Mouse (Mus musculus): ENCODE measurements around the gene Snx29. TPM values are rescaled to one million over a fixed set of nuclear protein-coding genes. Genes with fewer than 3 reads are reported as not detected.

Snx29 gene
- polyA plus RNA-seq, 1 experiment, result 1.1 TPM

DNA sequence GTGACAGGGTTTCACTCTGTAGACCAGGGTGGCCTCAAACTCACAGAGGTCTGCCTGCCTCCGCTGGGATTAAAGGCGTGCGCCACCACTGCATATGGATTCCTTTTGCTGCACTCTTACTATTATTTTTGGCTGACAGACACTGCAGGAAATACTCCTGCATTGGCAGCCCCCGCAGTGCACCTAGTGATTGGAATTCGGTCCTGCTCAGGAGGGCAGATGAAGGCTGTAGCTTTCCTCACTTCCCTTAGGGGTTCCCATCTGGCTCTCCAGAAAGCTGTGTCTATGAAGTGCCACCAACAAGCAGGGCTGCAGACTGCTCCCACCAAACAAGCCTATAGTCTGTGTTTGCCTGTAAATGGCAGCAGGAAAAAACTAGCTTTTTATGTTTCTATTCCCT lies 215.0 kb downstream of the Snx29 start:
- Histone ChIP-seq H3K9me3 (ENCODE audit: control insufficient read depth, low read length) (no peaks in the 10 kb centered on the region), H3K4me1 (ENCODE audit: control insufficient read depth) (peaks cover 7% of the 10 kb centered on the region; the same call in 1 of the 2 replicates), H3K27me3 (ENCODE audit: control insufficient read depth) (no peaks in the 10 kb centered on the region), H3K36me3 (ENCODE audit: control insufficient read depth) (no peaks in the 10 kb centered on the region), H3K4me3 (replicated peaks) (no peak overlapping the region)
- no peak for TF ChIP-seq GATA1 (IDR thresholded peaks at IDR 0.05; ENCODE audit: low read length)
- no peak for TF ChIP-seq TAL1 (IDR thresholded peaks at IDR 0.05; ENCODE audit: low read length)

DNA sequence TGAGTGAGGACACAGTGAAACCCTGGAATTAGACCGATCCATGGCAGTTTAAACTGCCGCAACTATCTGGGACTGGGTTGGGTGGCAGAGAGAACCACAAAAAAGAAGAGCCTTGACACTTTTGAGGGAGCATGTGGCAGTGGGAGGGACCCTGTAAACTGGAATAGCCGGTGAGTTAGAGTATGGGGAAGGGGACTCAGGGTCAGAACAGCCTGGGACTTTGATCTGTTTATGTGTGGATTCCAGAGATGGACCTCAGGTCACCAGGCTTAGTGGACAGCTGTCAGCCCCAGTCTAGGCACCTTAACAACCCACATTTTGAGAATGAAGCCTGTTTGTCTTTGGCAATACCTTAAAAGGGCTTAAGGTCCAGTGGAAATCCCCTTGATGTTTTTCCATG lies 215.5 kb downstream of the Snx29 start:
- H3K4me3 ChIP-seq (replicated peaks), result no peak overlapping the region
- no peaks in the 10 kb centered on the region for H3K36me3 ChIP-seq (ENCODE audit: control insufficient read depth)
- H3K27me3 ChIP-seq (ENCODE audit: control insufficient read depth), result no peaks in the 10 kb centered on the region
- no peak for TF ChIP-seq GATA1 (IDR thresholded peaks at IDR 0.05; ENCODE audit: low read length)
- no peak for TF ChIP-seq TAL1 (IDR thresholded peaks at IDR 0.05; ENCODE audit: low read length)
- no peaks in the 10 kb centered on the region for H3K9me3 ChIP-seq (ENCODE audit: control insufficient read depth, low read length)
- peaks cover 7% of the 10 kb centered on the region; the same call in 1 of the 2 replicates for H3K4me1 ChIP-seq (ENCODE audit: control insufficient read depth)

DNA sequence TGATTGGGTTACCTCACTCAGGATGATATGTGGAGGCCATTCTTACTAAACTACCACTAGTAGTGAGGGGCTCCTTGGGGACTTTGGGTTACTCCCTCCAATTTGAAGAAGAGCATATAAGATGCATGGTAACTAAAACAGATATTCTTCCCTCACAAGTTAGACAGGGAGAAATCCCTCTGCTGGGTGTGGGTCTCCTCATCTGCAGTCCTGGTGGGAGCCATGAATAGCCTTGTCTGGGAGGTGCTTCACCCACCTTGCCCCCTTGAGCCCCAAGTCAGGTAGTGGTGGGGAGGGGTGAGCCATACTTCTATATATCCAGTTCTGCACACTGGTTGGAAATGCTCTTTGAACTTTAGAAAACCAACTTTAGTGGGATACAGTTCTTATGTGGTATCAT lies 218.3 kb downstream of the Snx29 start:
- no peaks in the 10 kb centered on the region for H3K9me3 ChIP-seq (ENCODE audit: control insufficient read depth, low read length)
- no peaks in the 10 kb centered on the region for H3K27me3 ChIP-seq (ENCODE audit: control insufficient read depth)
- H3K4me1 ChIP-seq (ENCODE audit: control insufficient read depth), result peaks cover 7% of the 10 kb centered on the region; the same call in 1 of the 2 replicates
- TF ChIP-seq GATA1 (IDR thresholded peaks at IDR 0.05; ENCODE audit: low read length), result no peak
- TF ChIP-seq TAL1 (IDR thresholded peaks at IDR 0.05; ENCODE audit: low read length), result no peak
- H3K4me3 ChIP-seq (replicated peaks), result no peak overlapping the region
- no peaks in the 10 kb centered on the region for H3K36me3 ChIP-seq (ENCODE audit: control insufficient read depth)

DNA sequence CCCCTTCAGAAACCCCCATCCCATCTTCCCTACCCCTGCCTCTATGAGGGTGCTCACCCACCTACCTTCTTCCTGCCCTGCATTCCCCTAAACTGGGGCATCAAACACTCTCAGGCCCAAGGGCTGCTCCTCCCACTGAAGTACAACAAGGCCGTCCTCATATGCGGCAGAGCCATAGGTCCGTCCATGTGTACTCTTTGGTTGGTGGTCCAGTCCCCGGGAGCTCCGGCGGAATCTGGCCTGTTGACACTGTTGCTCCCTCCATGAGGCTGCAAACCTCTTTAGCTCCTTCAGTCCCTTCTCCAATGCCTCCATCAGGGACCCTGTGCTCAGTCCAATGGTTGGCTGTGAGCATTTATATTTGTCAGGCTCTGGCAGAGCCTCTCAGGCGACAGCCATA lies 219.1 kb downstream of the Snx29 start:
- H3K27me3 ChIP-seq (ENCODE audit: control insufficient read depth), result no peaks in the 10 kb centered on the region
- H3K9me3 ChIP-seq (ENCODE audit: control insufficient read depth, low read length), result no peaks in the 10 kb centered on the region
- H3K4me3 ChIP-seq (replicated peaks), result no peak overlapping the region
- H3K36me3 ChIP-seq (ENCODE audit: control insufficient read depth), result no peaks in the 10 kb centered on the region
- TF ChIP-seq GATA1 (IDR thresholded peaks at IDR 0.05; ENCODE audit: low read length) (no peak), TAL1 (IDR thresholded peaks at IDR 0.05; ENCODE audit: low read length) (no peak)
- peaks cover 7% of the 10 kb centered on the region; the same call in 1 of the 2 replicates for H3K4me1 ChIP-seq (ENCODE audit: control insufficient read depth)

DNA sequence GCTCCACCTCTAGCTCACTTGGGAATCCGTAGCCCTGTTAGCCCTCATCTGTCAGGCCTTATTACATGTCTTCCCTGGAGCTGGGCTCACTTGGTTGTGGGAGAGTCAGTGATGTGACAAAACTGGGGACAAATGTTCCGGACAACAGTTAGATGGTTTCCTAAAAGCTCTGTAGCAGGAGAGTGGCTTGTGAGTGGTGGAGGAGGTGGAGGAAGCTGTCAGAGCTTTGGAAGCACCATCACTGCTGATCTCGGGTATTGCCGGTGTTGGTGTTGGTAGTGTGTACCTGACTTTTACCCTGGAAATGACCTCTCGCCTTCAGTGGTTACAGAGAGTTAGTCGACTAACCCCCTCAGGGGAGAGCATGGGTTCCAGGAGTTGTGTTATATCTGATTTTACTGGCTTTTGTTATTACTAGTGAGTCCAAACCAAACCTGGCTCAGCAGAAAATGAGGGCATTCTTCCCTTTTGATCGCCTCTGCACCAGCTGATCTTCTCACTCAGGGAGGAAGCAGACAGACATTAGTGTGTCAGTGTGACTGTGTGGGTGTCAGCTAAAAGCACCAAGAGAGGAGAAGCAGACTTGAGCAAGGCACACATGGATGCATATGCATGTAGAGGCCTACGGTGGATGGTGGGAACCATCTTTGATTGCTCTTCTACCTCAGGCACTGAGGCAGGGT lies 227.5 kb downstream of the Snx29 start:
- TF ChIP-seq GATA1 (IDR thresholded peaks at IDR 0.05; ENCODE audit: low read length), result no peak
- no peak for TF ChIP-seq TAL1 (IDR thresholded peaks at IDR 0.05; ENCODE audit: low read length)
- Histone ChIP-seq H3K9me3 (ENCODE audit: control insufficient read depth, low read length) (no peaks in the 10 kb centered on the region), H3K4me3 (replicated peaks) (no peak overlapping the region), H3K36me3 (ENCODE audit: control insufficient read depth) (no peaks in the 10 kb centered on the region), H3K27me3 (ENCODE audit: control insufficient read depth) (no peaks in the 10 kb centered on the region), H3K4me1 (ENCODE audit: control insufficient read depth) (no peaks in the 10 kb centered on the region)

DNA sequence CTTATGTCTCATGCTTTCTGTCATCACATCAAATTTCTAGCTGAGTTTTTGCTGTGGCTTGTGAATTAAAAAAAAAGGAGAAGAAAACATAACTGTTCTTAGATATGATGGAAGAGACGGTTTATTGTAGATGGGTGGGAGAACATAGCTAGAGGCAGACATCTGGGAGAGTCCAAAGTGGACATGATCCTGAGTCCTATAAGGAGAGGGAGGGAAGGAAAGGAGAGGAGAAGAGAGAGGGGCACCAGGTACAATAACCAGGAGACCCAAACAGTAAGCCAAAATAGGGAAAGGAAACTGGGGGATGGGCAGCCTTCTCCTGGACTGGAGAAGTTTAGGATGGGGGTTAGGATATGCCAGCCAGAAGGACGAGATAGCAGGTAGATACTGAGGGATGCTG lies 239.0 kb downstream of the Snx29 start:
- Histone ChIP-seq H3K4me1 (ENCODE audit: control insufficient read depth) (peaks cover 3% of the 10 kb centered on the region; the same call in 1 of the 2 replicates), H3K4me3 (replicated peaks) (no peak overlapping the region), H3K27me3 (ENCODE audit: control insufficient read depth) (no peaks in the 10 kb centered on the region), H3K36me3 (ENCODE audit: control insufficient read depth) (no peaks in the 10 kb centered on the region), H3K9me3 (ENCODE audit: control insufficient read depth, low read length) (no peaks in the 10 kb centered on the region)
- TF ChIP-seq TAL1 (IDR thresholded peaks at IDR 0.05; ENCODE audit: low read length) (no peak), GATA1 (IDR thresholded peaks at IDR 0.05; ENCODE audit: low read length) (no peak)

DNA sequence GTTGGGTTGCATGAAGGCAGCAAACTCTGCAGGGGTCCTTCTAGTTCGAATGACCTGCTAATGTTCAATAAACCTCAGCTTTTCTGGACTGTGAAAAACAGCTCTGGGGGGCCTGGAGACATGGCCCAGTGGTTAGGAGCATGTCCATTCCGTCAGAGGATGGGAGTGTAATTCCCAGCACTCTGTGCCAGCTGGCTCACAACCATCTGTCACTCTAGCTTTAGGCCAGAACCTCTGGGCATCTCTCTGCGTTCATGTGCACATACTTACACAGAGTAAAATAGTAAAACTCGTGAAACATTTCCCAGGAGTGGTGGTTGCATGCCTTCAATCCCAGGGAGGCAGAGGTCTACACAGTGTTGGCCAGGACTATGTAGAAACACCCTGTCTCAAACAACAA lies 241.1 kb downstream of the Snx29 start:
- no peak for TF ChIP-seq GATA1 (IDR thresholded peaks at IDR 0.05; ENCODE audit: low read length)
- H3K4me3 ChIP-seq (replicated peaks), result no peak overlapping the region
- no peaks in the 10 kb centered on the region for H3K36me3 ChIP-seq (ENCODE audit: control insufficient read depth)
- H3K27me3 ChIP-seq (ENCODE audit: control insufficient read depth), result no peaks in the 10 kb centered on the region
- peaks cover 7% of the 10 kb centered on the region for H3K4me1 ChIP-seq (ENCODE audit: control insufficient read depth)
- H3K9me3 ChIP-seq (ENCODE audit: control insufficient read depth, low read length), result no peaks in the 10 kb centered on the region

DNA sequence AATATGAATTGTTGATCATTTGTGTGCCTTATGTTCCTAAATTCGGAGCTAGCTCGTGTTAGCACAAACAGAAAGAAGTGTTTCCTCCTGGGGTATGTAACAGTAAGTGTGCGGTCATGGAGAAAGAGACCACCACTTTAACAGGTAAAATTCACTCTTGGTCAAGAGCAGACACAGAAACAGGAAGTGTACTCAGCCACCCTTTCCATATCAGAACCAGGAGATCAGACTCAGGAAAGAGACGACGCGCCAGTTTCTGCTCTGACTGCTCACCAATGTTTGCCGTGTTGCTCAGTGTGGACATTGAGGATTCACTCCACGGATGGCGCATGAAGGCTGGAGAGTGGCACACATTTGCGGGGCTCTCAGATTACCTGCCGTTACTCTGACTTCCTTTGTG lies 242.4 kb downstream of the Snx29 start:
- H3K27me3 ChIP-seq (ENCODE audit: control insufficient read depth), result no peaks in the 10 kb centered on the region
- H3K4me1 ChIP-seq (ENCODE audit: control insufficient read depth), result peaks cover 7% of the 10 kb centered on the region
- TF ChIP-seq GATA1 (IDR thresholded peaks at IDR 0.05; ENCODE audit: low read length), result no peak
- no peak for TF ChIP-seq TAL1 (IDR thresholded peaks at IDR 0.05; ENCODE audit: low read length)
- no peaks in the 10 kb centered on the region for H3K9me3 ChIP-seq (ENCODE audit: control insufficient read depth, low read length)
- no peak overlapping the region for H3K4me3 ChIP-seq (replicated peaks)
- H3K36me3 ChIP-seq (ENCODE audit: control insufficient read depth), result no peaks in the 10 kb centered on the region

DNA sequence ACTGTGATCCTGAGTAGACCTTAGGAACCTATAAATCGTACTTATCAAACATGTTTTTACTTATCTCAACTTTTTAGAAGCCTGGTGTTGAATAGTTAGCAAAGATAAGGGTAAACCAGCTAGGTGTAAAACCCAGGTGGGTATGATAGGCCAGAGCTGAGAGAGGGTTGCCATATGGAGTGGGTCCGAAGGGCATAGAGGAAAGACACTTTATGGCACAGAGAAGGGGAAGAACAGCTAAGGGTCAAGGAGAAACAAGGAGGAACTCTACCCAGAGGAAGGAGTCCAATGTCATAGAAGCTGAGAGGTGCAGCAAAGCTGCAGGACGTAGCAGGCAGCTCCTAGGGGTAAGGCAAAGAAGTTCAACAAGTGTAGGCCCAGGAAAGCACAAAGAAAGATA lies 244.9 kb downstream of the Snx29 start:
- no peak overlapping the region for H3K4me3 ChIP-seq (replicated peaks)
- H3K36me3 ChIP-seq (ENCODE audit: control insufficient read depth), result no peaks in the 10 kb centered on the region
- H3K4me1 ChIP-seq (ENCODE audit: control insufficient read depth), result peaks cover 7% of the 10 kb centered on the region
- TF ChIP-seq GATA1 (IDR thresholded peaks at IDR 0.05; ENCODE audit: low read length) (no peak), TAL1 (IDR thresholded peaks at IDR 0.05; ENCODE audit: low read length) (no peak)
- no peaks in the 10 kb centered on the region for H3K27me3 ChIP-seq (ENCODE audit: control insufficient read depth)
- no peaks in the 10 kb centered on the region for H3K9me3 ChIP-seq (ENCODE audit: control insufficient read depth, low read length)

DNA sequence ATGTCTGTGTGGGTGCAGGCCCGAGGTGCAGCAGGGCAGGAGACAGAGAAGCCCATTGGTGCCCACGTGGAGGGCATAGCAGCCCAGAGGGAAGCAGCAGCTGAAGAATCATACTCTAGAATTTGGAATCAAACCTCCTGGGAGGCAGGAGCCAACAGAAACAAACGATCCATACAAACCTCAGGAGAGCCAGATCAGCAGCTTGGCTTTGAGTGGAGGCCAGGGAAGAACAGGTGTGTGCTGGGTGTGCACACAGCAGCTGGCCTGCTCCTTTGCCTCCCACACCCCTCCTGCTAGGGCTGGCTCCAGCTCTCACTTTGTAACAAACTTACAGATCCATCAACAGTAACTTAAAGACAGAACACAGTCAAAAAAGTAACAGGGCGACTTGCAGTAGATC lies 245.4 kb downstream of the Snx29 start:
- H3K4me1 ChIP-seq (ENCODE audit: control insufficient read depth), result peaks cover 7% of the 10 kb centered on the region
- no peak overlapping the region for H3K4me3 ChIP-seq (replicated peaks)
- no peaks in the 10 kb centered on the region for H3K9me3 ChIP-seq (ENCODE audit: control insufficient read depth, low read length)
- TF ChIP-seq GATA1 (IDR thresholded peaks at IDR 0.05; ENCODE audit: low read length), result no peak
- no peak for TF ChIP-seq TAL1 (IDR thresholded peaks at IDR 0.05; ENCODE audit: low read length)
- no peaks in the 10 kb centered on the region for H3K27me3 ChIP-seq (ENCODE audit: control insufficient read depth)
- no peaks in the 10 kb centered on the region for H3K36me3 ChIP-seq (ENCODE audit: control insufficient read depth)

All from erythroblast, embryonic 14.5 days (primary cell).